Mouse (Mus musculus) cerebellum, adult 2 months (tissue): ENCODE results near the gene Tmed5.

Experiments used
- CTCF ChIP-seq: fragments of 200-500 bp; IDR thresholded peaks from 2 replicates; pipeline ENCODE4 v1.5.1; 2011; ENCODE audit warnings: low read depth, mild to moderate bottlenecking, control low read depth, low read length, moderate library complexity, borderline replicate concordance; ENCODE audit not compliant: insufficient read depth
- POLR2A ChIP-seq: fragments of 200-500 bp; IDR thresholded peaks from 2 replicates; pipeline ENCODE4 v1.6.1; 2011; ENCODE audit warnings: low read length, control low read depth, borderline replicate concordance; ENCODE audit not compliant: insufficient read depth

GRCm38 (mm10) chr5:108160796-108161195 lies 28.4 kb upstream of the Tmed5 start:
- TF ChIP-seq POLR2A (no peak), CTCF (no peak)
